Mouse (Mus musculus) CH12.LX (cell line): ENCODE data around the gene Il4i1. TPM values are rescaled to one million over a fixed set of nuclear protein-coding genes. Genes with fewer than 3 reads are reported as not detected.

Experiments used
- DNase-seq: peaks from one replicate; pipeline ENCODE4 v3.0.0-alpha.2; 2013; ENCODE audit errors: extremely low read depth
- H3K27ac ChIP-seq: 2 replicates; pipeline ENCODE4 v1.5.1; 2012; ENCODE audit warnings: low read depth, mild to moderate bottlenecking, control low read depth, moderate library complexity; ENCODE audit not compliant: insufficient read depth
- H3K27me3 ChIP-seq: replicated peaks from 2 replicates; pipeline ENCODE3; 2012; ENCODE audit warnings: inconsistent platforms
- H3K36me3 ChIP-seq, 2 experiments: replicated peaks in 1 of 2; 2 replicates each; pipeline versions ENCODE3 to v1.6.1; 2012; ENCODE audit warnings: inconsistent platforms in 1 of 2, low read length in 1 of 2, mild to moderate bottlenecking in 1 of 2, mixed read lengths in 1 of 2, moderate library complexity in 1 of 2; ENCODE audit not compliant: control insufficient read depth in 1 of 2, insufficient read depth in 1 of 2
- H3K4me1 ChIP-seq, 2 experiments: 2 replicates each; pipeline ENCODE4 v1.6.1; 2012; ENCODE audit warnings: inconsistent platforms in 1 of 2, moderate library complexity in 1 of 2; ENCODE audit not compliant: insufficient read depth in 2 of 2, control insufficient read depth in 1 of 2
- H3K4me2 ChIP-seq: 2 replicates; pipeline ENCODE4 v1.6.1; 2012; ENCODE audit warnings: low read depth, mild to moderate bottlenecking, control low read depth; ENCODE audit not compliant: poor library complexity, insufficient read depth, severe bottlenecking
- H3K4me3 ChIP-seq, 3 experiments: fragments of 150-350 bp in 1 of 3; sonication (generic) in 1 of 3; replicated peaks in 1 of 3; 2 replicates each; pipeline versions ENCODE3 to v1.5.1; 2011 to 2012; ENCODE audit warnings: low read depth in 2 of 3, low read length in 2 of 3, mild to moderate bottlenecking in 2 of 3, moderate library complexity in 2 of 3, control low read depth in 1 of 3, improper control_type of control experiment in 1 of 3, inconsistent platforms in 1 of 3, mixed read lengths in 1 of 3; ENCODE audit not compliant: poor library complexity in 1 of 3
- H3K79me2 ChIP-seq: replicated peaks from 2 replicates; pipeline ENCODE4 v1.6.1; 2012; ENCODE audit warnings: mild to moderate bottlenecking, moderate library complexity; ENCODE audit not compliant: control insufficient read depth, poor library complexity, insufficient read depth, severe bottlenecking; ENCODE audit errors: extremely low read depth
- H3K9ac ChIP-seq: 2 replicates; pipeline ENCODE4 v1.6.1; 2012; ENCODE audit warnings: low read depth, mild to moderate bottlenecking, control low read depth, moderate library complexity; ENCODE audit not compliant: insufficient read depth
- H3K9me3 ChIP-seq: replicated peaks from 2 replicates; pipeline ENCODE3; 2012; ENCODE audit warnings: low read length, inconsistent platforms, mixed read lengths
- BHLHE40 ChIP-seq: IDR thresholded peaks from 2 replicates; pipeline ENCODE4 v1.6.1; 2011; ENCODE audit warnings: mild to moderate bottlenecking, low read depth, low read length, improper control_type of control experiment
- CHD2 ChIP-seq: IDR thresholded peaks from 2 replicates; pipeline ENCODE4 v1.6.1; 2011; ENCODE audit warnings: low read length, improper control_type of control experiment
- CTCF ChIP-seq, 2 experiments: IDR thresholded peaks in 1 of 2; conservative IDR thresholded peaks in 1 of 2; 2 replicates each; pipeline ENCODE4 v1.5.1; 2011 to 2012; ENCODE audit warnings: low read depth in 2 of 2, low read length in 2 of 2, improper control_type of control experiment in 1 of 2, inconsistent platforms in 1 of 2, mild to moderate bottlenecking in 1 of 2, moderate library complexity in 1 of 2
- E2F4 ChIP-seq: IDR thresholded peaks from 2 replicates; pipeline ENCODE4 v1.6.1; 2011; ENCODE audit warnings: low read depth, low read length, improper control_type of control experiment; ENCODE audit not compliant: insufficient replicate concordance
- EP300 ChIP-seq: IDR thresholded peaks from 2 replicates; pipeline ENCODE4 v1.6.1; 2011; ENCODE audit warnings: low read length, improper control_type of control experiment
- ETS1 ChIP-seq: conservative IDR thresholded peaks from 2 replicates; pipeline ENCODE4 v1.6.1; 2012; ENCODE audit warnings: low read depth, mild to moderate bottlenecking, inconsistent platforms, low read length, improper control_type of control experiment, moderate library complexity
- GABPA ChIP-seq: IDR thresholded peaks from 2 replicates; pipeline ENCODE4 v1.6.1; 2012; ENCODE audit warnings: low read depth, low read length, improper control_type of control experiment, inconsistent platforms; ENCODE audit not compliant: insufficient replicate concordance
- HCFC1 ChIP-seq: IDR thresholded peaks from 2 replicates; pipeline ENCODE4 v1.6.1; 2012; ENCODE audit warnings: low read depth, mild to moderate bottlenecking, inconsistent platforms, low read length, improper control_type of control experiment
- IRF4 ChIP-seq: IDR thresholded peaks from 2 replicates; pipeline ENCODE4 v1.6.1; 2014; ENCODE audit warnings: low read depth, mild to moderate bottlenecking, inconsistent platforms, low read length, improper control_type of control experiment
- JUN ChIP-seq: IDR thresholded peaks from 2 replicates; pipeline ENCODE4 v1.6.1; 2011; ENCODE audit warnings: low read depth, mild to moderate bottlenecking, low read length, improper control_type of control experiment, moderate library complexity; ENCODE audit not compliant: insufficient read depth
- MAFK ChIP-seq: IDR thresholded peaks from 2 replicates; pipeline ENCODE4 v1.6.1; 2011; ENCODE audit warnings: low read length, improper control_type of control experiment; ENCODE audit not compliant: insufficient replicate concordance
- MAZ ChIP-seq: IDR thresholded peaks from 2 replicates; pipeline ENCODE4 v1.6.1; 2012; ENCODE audit warnings: low read depth, mild to moderate bottlenecking, inconsistent platforms, low read length, improper control_type of control experiment, moderate library complexity
- MEF2A ChIP-seq: IDR thresholded peaks from 2 replicates; pipeline ENCODE4 v1.6.1; 2014; ENCODE audit warnings: low read depth, mild to moderate bottlenecking, inconsistent platforms, low read length, improper control_type of control experiment, borderline replicate concordance
- NELFE ChIP-seq: IDR thresholded peaks from 2 replicates; pipeline ENCODE4 v1.6.1; 2011; ENCODE audit warnings: low read depth, low read length, improper control_type of control experiment
- NRF1 ChIP-seq: IDR thresholded peaks from 2 replicates; pipeline ENCODE4 v1.6.1; 2014; ENCODE audit warnings: low read depth, mild to moderate bottlenecking, inconsistent platforms, low read length, improper control_type of control experiment, moderate library complexity
- POLR2A ChIP-seq: IDR thresholded peaks from 2 replicates; pipeline ENCODE4 v1.6.1; 2011; ENCODE audit warnings: low read depth, mild to moderate bottlenecking, improper control_type of control experiment, low read length
- RCOR1 ChIP-seq: conservative IDR thresholded peaks from 2 replicates; pipeline ENCODE4 v1.6.1; 2012; ENCODE audit warnings: low read depth, mild to moderate bottlenecking, inconsistent platforms, low read length, improper control_type of control experiment
- SMC3 ChIP-seq: IDR thresholded peaks from 2 replicates; pipeline ENCODE4 v1.6.1; 2011; ENCODE audit warnings: low read depth, low read length, improper control_type of control experiment
- TBP ChIP-seq: conservative IDR thresholded peaks from 2 replicates; pipeline ENCODE4 v1.6.1; 2011; ENCODE audit warnings: low read depth, low read length, improper control_type of control experiment
- TCF12 ChIP-seq: IDR thresholded peaks from 2 replicates; pipeline ENCODE4 v1.6.1; 2014; ENCODE audit warnings: low read depth, mild to moderate bottlenecking, inconsistent platforms, low read length, improper control_type of control experiment
- ZC3H11A ChIP-seq: IDR thresholded peaks from 2 replicates; pipeline ENCODE4 v1.6.1; 2012; ENCODE audit warnings: low read depth, mild to moderate bottlenecking, inconsistent platforms, low read length, improper control_type of control experiment
- ZMIZ1 ChIP-seq: IDR thresholded peaks from 2 replicates; pipeline ENCODE4 v1.6.1; 2012; ENCODE audit warnings: low read depth, mild to moderate bottlenecking, inconsistent platforms, low read length, improper control_type of control experiment
- ZNF384 ChIP-seq: IDR thresholded peaks from 2 replicates; pipeline ENCODE4 v1.6.1; 2012; ENCODE audit warnings: low read depth, low read length, improper control_type of control experiment, inconsistent platforms
- dilution Hi-C: fragments of 300-500 bp; cut with MboI; formaldehyde crosslinking; loops from 2 replicates; pipeline ENCODE4 v1.14.3; 2020; ENCODE audit warnings: low sequenced_read_pairs; ENCODE audit not compliant: extremely low pct_unique_long_range_greater_than_20kb, extremely low pct_ligation_motif_present
- in situ Hi-C: fragments of 300-500 bp; cut with MboI; formaldehyde crosslinking; loops from 3 replicates; pipeline ENCODE4 v1.14.3; 2019; ENCODE audit warnings: low sequenced_read_pairs, low pct_ligation_motif_present, low pct_unique_long_range_greater_than_20kb, mixed read lengths
- polyA plus RNA-seq: library from polyadenylated mRNA; unstranded; fragments of >175 nt; gene quantifications from 2 replicates; pipeline ENCODE4 v1.2.1, GENCODE M21; 2012; ENCODE audit warnings: low read depth; ENCODE audit not compliant: insufficient read length
- total RNA-seq, 2 experiments: library from RNA; depleted of rRNA; stranded (reverse); fragments of 300-350 nt in 1 of 2; fragments of >200 nt in 1 of 2; gene quantifications; 2 replicates each; pipeline ENCODE4 v1.2.3; 2012 to 2014

Gene Il4i1
- total and polyA plus RNA-seq, 3 experiments, result 17.6 to 57.5 (median 49.2) TPM

DNA sequence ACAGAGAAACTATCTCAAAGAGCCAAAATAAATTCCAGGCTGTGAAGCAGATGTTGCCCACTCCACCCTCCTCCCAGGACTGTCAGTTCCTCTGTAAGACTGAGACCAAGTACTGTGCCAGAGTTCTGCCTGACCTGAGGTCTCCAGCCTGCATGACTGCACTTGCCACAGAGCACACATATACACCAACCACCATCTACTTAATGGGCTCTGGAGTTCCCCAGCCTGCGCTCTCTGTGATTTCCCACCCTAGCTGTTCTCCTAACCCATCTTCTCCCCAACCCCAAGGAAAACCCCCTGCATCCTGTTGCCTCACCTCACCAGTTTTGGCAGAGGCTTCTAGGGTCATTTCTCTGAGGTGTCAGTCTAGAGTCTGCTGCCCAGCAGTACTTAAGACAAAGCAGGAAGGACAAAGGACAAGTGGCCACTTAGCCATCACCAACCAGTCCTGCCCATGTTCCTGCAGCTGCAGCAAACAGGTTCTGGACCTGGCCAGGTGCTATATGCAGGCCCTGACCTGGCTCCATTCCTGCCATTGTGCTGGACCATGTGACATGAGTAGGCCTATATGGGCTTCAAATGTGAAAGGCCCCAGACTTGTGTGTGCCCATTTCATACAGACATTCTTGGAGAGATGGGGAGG lies 19.3 kb downstream of the Il4i1 start (continued):
- TF ChIP-seq GABPA (no peak), ETS1 (peak; percentile 84), RCOR1 (peak; percentile 88), CTCF (conservative IDR thresholded peaks at IDR 0.05 in 1 of 2, IDR thresholded peaks at IDR 0.05 in 1 of 2; ENCODE audit: low read depth in 2 of 2, low read length in 2 of 2) (no peak), ZC3H11A (no peak), MAFK (peak; percentile 51; the same call in 1 of the 2 replicates), MAZ (peak; percentile 58; the same call in 1 of the 2 replicates), IRF4 (peak; percentile 86)

- H3K4me3 ChIP-seq, result peak overlapping the region; percentile 2 to 71 (median 50)
- in situ Hi-C loops, result no loop called here
- dilution Hi-C loops, result no loop called here
- H3K4me2 ChIP-seq, result peak overlapping the region; percentile 81
- DNase-seq, result peak; percentile 93
- H3K9ac ChIP-seq, result peak overlapping the region; percentile 55; the same call in 1 of the 2 replicates
- H3K36me3 ChIP-seq, result peaks cover 47 to 64% of the 10 kb centered on the region in 2 experiments
- peak overlapping the region; percentile 100 for H3K27ac ChIP-seq
- peaks cover 33% of the 10 kb centered on the region for H3K9me3 ChIP-seq
- peaks cover 28% of the 10 kb centered on the region for H3K79me2 ChIP-seq
- H3K27me3 ChIP-seq, result no peaks in the 10 kb centered on the region
- H3K4me1 ChIP-seq, result peaks cover 27 to 82% of the 10 kb centered on the region in 2 experiments
- TF ChIP-seq ZNF384 (no peak), TBP (peak; percentile 78), MEF2A (peak; percentile 80; the same call in 1 of the 2 replicates), SMC3 (no peak), POLR2A (peak; percentile 78), NELFE (0 out of 2 replicates have a peak, but pooled peaks have one; percentile 68), EP300 (0 out of 2 replicates have a peak, but pooled peaks have one; percentile 34), BHLHE40 (peak; percentile 27; the same call in 1 of the 2 replicates), ETS1 (peak; percentile 78), E2F4 (no peak), JUN (no peak), MAFK (no peak), ZMIZ1 (peak; percentile 94), HCFC1 (peak; percentile 30; the same call in 1 of the 2 replicates), CHD2 (peak; percentile 55), TCF12 (peak; percentile 66), NRF1 (no peak)
Observed at GRCm38 (mm10) chr7:44836016-44836404, 19.8 kb downstream of the Il4i1 start.
